Mouse (Mus musculus) liver, postnatal 0 days (tissue): ENCODE data around the gene Fdps. TPM values are rescaled to one million over a fixed set of nuclear protein-coding genes. Genes with fewer than 3 reads are reported as not detected.

Experiments used
- ATAC-seq: fragments of 200-750 bp; cut with Nextera tagmentation; 2 replicates; pipeline ENCODE4 v1.8.0; 2017; ENCODE audit warnings: mild to moderate bottlenecking, moderate library complexity
- DNase-seq: peaks from one replicate; pipeline ENCODE4 v3.0.0-alpha.2; 2016
- H3K27ac ChIP-seq: fragments of 300-500 bp; sonication (generic); 2 replicates; pipeline ENCODE4 v1.5.1; 2014; ENCODE audit warnings: antibody characterized with exemption, moderate library complexity, mild to moderate bottlenecking, low read depth
- H3K27me3 ChIP-seq: fragments of 300-500 bp; sonication (generic); 2 replicates; pipeline ENCODE4 v1.6.1; 2014; ENCODE audit warnings: low read length, control low read depth, mixed read lengths; ENCODE audit not compliant: insufficient read depth
- H3K36me3 ChIP-seq: fragments of 300-500 bp; sonication (generic); replicated peaks from 2 replicates; pipeline ENCODE4 v1.6.1; 2014; ENCODE audit warnings: mild to moderate bottlenecking, control low read depth, low read length, moderate library complexity, mixed read lengths; ENCODE audit not compliant: insufficient read depth
- H3K4me1 ChIP-seq: fragments of 300-500 bp; sonication (generic); 2 replicates; pipeline ENCODE4 v1.6.1; 2014; ENCODE audit warnings: antibody characterized with exemption, mild to moderate bottlenecking, control low read depth; ENCODE audit not compliant: insufficient read depth
- H3K4me2 ChIP-seq: fragments of 300-500 bp; sonication (generic); 2 replicates; pipeline ENCODE4 v1.6.1; 2014; ENCODE audit warnings: low read depth, mild to moderate bottlenecking, low read length, moderate library complexity, mixed read lengths
- H3K4me3 ChIP-seq: fragments of 300-500 bp; sonication (generic); 2 replicates; pipeline ENCODE4 v1.5.1; 2014; ENCODE audit warnings: low read depth, low read length
- H3K9ac ChIP-seq: fragments of 300-500 bp; sonication (generic); replicated peaks from 2 replicates; pipeline ENCODE4 v1.6.1; 2014; ENCODE audit warnings: mild to moderate bottlenecking, moderate library complexity
- H3K9me3 ChIP-seq: fragments of 300-500 bp; sonication (generic); 2 replicates; pipeline ENCODE4 v1.6.1; 2016; ENCODE audit warnings: mild to moderate bottlenecking, control low read depth, low read length, mixed read lengths
- CTCF ChIP-seq: sonication (generic); IDR thresholded peaks from 2 replicates; pipeline ENCODE4 v1.5.1; 2016; ENCODE audit warnings: antibody characterized with exemption, low read depth
- EP300 ChIP-seq: IDR thresholded peaks from 2 replicates; pipeline ENCODE4 v1.6.1; 2016; ENCODE audit warnings: antibody characterized with exemption, low read depth, mild to moderate bottlenecking
- WGBS: fragments of 180-500 bp; shearing (Covaris S2); extraction: QIAGEN DNeasy Blood & Tissue Kit; methylation state at CpG from one replicate; pipeline ENCODE4 v1.1.7; 2014; ENCODE audit not compliant: insufficient replicate concordance; 5-methylcytosine and 5-hydroxymethylcytosine counted together
- polyA plus RNA-seq: library from polyadenylated mRNA; unstranded; fragments of >200 nt; fragmentation: Nextera tagmentation; extraction: Ambion mirVana; gene quantifications from 2 replicates; pipeline ENCODE4 v1.2.1, GENCODE M21; 2015

Gene Fdps
- polyA plus RNA-seq, result 75.8 and 82.2 TPM in 2 replicates

- TF ChIP-seq EP300 (peak; percentile 32; the same call in 1 of the 2 replicates), CTCF (peak; percentile 30)
- peak; percentile 95 for DNase-seq
- peak within 1 kb of the TSS; percentile 72 for H3K4me2 ChIP-seq
- H3K9me3 ChIP-seq, result no peaks in the 10 kb centered on the region
- H3K4me1 ChIP-seq, result peaks cover 31% of the 10 kb centered on the region
- H3K9ac ChIP-seq, result peak within 1 kb of the TSS; percentile 50
- ATAC-seq, result peak; percentile 99
- peak within 1 kb of the TSS; percentile 54 for H3K4me3 ChIP-seq
- peaks cover 23% of the 10 kb centered on the region for H3K36me3 ChIP-seq
- under 1% methylated on average over 26 of the region's 26 CpGs for WGBS
- no peaks in the 10 kb centered on the region for H3K27me3 ChIP-seq
- peak within 1 kb of the TSS; percentile 75 for H3K27ac ChIP-seq
These were observed at the start of gene Fdps for GRCm38 (mm10) chr3:89101812-89102494. Fdps (minus strand) TSS chr3:89101959.

- no peak overlapping the region for H3K4me2 ChIP-seq
- H3K9ac ChIP-seq, result no peak overlapping the region
- H3K27ac ChIP-seq, result no peak overlapping the region
- ATAC-seq (no peak), DNase-seq (no peak)
- H3K27me3 ChIP-seq, result peaks cover 8% of the 10 kb centered on the region; the same call in 1 of the 2 replicates
- H3K9me3 ChIP-seq, result no peaks in the 10 kb centered on the region
- H3K36me3 ChIP-seq, result peaks cover 21% of the 10 kb centered on the region; the same call in 1 of the 2 replicates
- WGBS, result 73% methylated on average over 14 of the region's 14 CpGs
- no peak for TF ChIP-seq CTCF
- TF ChIP-seq EP300, result no peak
- H3K4me1 ChIP-seq, result peaks cover 9% of the 10 kb centered on the region; the same call in 1 of the 2 replicates
- no peak overlapping the region for H3K4me3 ChIP-seq
These were observed 46.8 kb upstream of the Fdps start for GRCm38 (mm10) chr3:89148567-89148966.

GRCm38 (mm10) chr3:89147979-89148311, 46.2 kb upstream of the Fdps start:
- ATAC-seq (peak; percentile 41), DNase-seq (no peak)
- WGBS, result 8% methylated on average over 14 of the region's 15 CpGs
- no peak for TF ChIP-seq EP300
- TF ChIP-seq CTCF, result no peak
- H3K27ac ChIP-seq, result no peak overlapping the region
- peaks cover 9% of the 10 kb centered on the region; the same call in 1 of the 2 replicates for H3K4me1 ChIP-seq
- H3K27me3 ChIP-seq, result peaks cover 8% of the 10 kb centered on the region; the same call in 1 of the 2 replicates
- peaks cover 25% of the 10 kb centered on the region for H3K36me3 ChIP-seq
- peak overlapping the region; percentile 0; the same call in 1 of the 2 replicates for H3K4me3 ChIP-seq
- peak overlapping the region; percentile 53 for H3K4me2 ChIP-seq
- no peak overlapping the region for H3K9ac ChIP-seq
- H3K9me3 ChIP-seq, result no peaks in the 10 kb centered on the region

- Histone ChIP-seq H3K4me1 (peaks cover 9% of the 10 kb centered on the region; the same call in 1 of the 2 replicates), H3K27ac (no peak overlapping the region), H3K9me3 (no peaks in the 10 kb centered on the region), H3K4me2 (peak overlapping the region; percentile 53), H3K9ac (no peak overlapping the region), H3K4me3 (peak overlapping the region; percentile 0; the same call in 1 of the 2 replicates), H3K36me3 (peaks cover 28% of the 10 kb centered on the region), H3K27me3 (peaks cover 8% of the 10 kb centered on the region; the same call in 1 of the 2 replicates)
- peak; percentile 69 for DNase-seq
- WGBS, result 22% methylated on average over 26 of the region's 26 CpGs
- no peak for TF ChIP-seq CTCF
- no peak for TF ChIP-seq EP300
- ATAC-seq, result peak; percentile 81
These were observed 45.6 kb upstream of the Fdps start for GRCm38 (mm10) chr3:89147101-89147978.

GRCm38 (mm10) chr3:89145566-89145965, 43.8 kb upstream of the Fdps start:
- H3K9ac ChIP-seq, result no peak overlapping the region
- ATAC-seq, result no peak
- 75% methylated on average over 8 of the region's 8 CpGs for WGBS

GRCm38 (mm10) chr3:89144821-89145220, 43.1 kb upstream of the Fdps start:
- DNase-seq, result no peak
- TF ChIP-seq CTCF (no peak), EP300 (no peak)
- H3K4me1 ChIP-seq, result peaks cover 9% of the 10 kb centered on the region; the same call in 1 of the 2 replicates
- ATAC-seq, result no peak
- H3K9ac ChIP-seq, result no peak overlapping the region
- no peak overlapping the region for H3K27ac ChIP-seq
- no peak overlapping the region for H3K4me3 ChIP-seq
- peaks cover 41% of the 10 kb centered on the region for H3K36me3 ChIP-seq
- no peak overlapping the region for H3K4me2 ChIP-seq
- 85% methylated on average over 10 of the region's 10 CpGs for WGBS
- peaks cover 5% of the 10 kb centered on the region; the same call in 1 of the 2 replicates for H3K27me3 ChIP-seq
- H3K9me3 ChIP-seq, result no peaks in the 10 kb centered on the region

More at GRCm38 (mm10) chr3:89145566-89145965, 43.8 kb upstream of the Fdps start:
- no peak for DNase-seq
- Histone ChIP-seq H3K27me3 (peaks cover 8% of the 10 kb centered on the region; the same call in 1 of the 2 replicates), H3K36me3 (peaks cover 41% of the 10 kb centered on the region), H3K9me3 (no peaks in the 10 kb centered on the region), H3K4me1 (peaks cover 9% of the 10 kb centered on the region; the same call in 1 of the 2 replicates), H3K4me2 (no peak overlapping the region), H3K27ac (no peak overlapping the region), H3K4me3 (no peak overlapping the region)
- TF ChIP-seq CTCF, result no peak
- no peak for TF ChIP-seq EP300
